Mouse (Mus musculus): ENCODE measurements around the gene Praf2. TPM values are rescaled to one million over a fixed set of nuclear protein-coding genes. Genes with fewer than 3 reads are reported as not detected.
"Not testable (repeated sequence)": the region's sequence is repeated elsewhere in the genome, so short reads cannot be mapped to it uniquely, and the experiment has no call there.

The Praf2 gene
- polyA plus RNA-seq, 1 experiment from 2014 or later: 68.9 TPM

- WGBS: 20% methylated on average over 47 of the region's 60 CpGs
- ATAC-seq (replicated peaks; ENCODE audit: low FRiP score): peak; percentile 97
- peak within 1 kb of the TSS; percentile 56 for H3K4me2 ChIP-seq
- H3K9me3 ChIP-seq (replicated peaks); H3K27me3 ChIP-seq; H3K4me1 ChIP-seq; H3K36me3 ChIP-seq: not testable (repeated sequence)
- peak within 1 kb of the TSS; percentile 42 for H3K4me3 ChIP-seq (replicated peaks)
- H3K9ac ChIP-seq: peak within 1 kb of the TSS; percentile 26; the same call in 1 of the 2 replicates
- 0 out of 2 replicates have a peak within 1 kb of the TSS, but pooled peaks have one; percentile 41 for H3K27ac ChIP-seq
Observed at GRCm38 (mm10) chrX:7714135-7714899, 13.9 kb upstream of the Praf2 start, which contains the start of gene Wdr45. Gene Wdr45, plus strand, starts transcription at chrX:7714333.

- H3K9ac ChIP-seq; H3K36me3 ChIP-seq; H3K4me3 ChIP-seq (replicated peaks); H3K27ac ChIP-seq; H3K27me3 ChIP-seq; H3K4me1 ChIP-seq; H3K9me3 ChIP-seq (replicated peaks); H3K4me2 ChIP-seq; ATAC-seq (replicated peaks; ENCODE audit: low FRiP score): not testable (repeated sequence)
- 44% methylated on average over 1 of the region's 1 CpGs for WGBS
Observed at GRCm38 (mm10) chrX:7716058-7716457, 12.2 kb upstream of the Praf2 start.

- peak; percentile 87 for ATAC-seq (replicated peaks; ENCODE audit: low FRiP score)
- Histone ChIP-seq H3K27ac (peak within 1 kb of the TSS; percentile 96), H3K4me3 (replicated peaks) (peak within 1 kb of the TSS; percentile 62), H3K27me3 (no peaks in the 10 kb centered on the region), H3K4me2 (peak within 1 kb of the TSS; percentile 65), H3K9ac (peak within 1 kb of the TSS; percentile 52), H3K36me3 (peaks cover 17% of the 10 kb centered on the region), H3K4me1 (peaks cover 6% of the 10 kb centered on the region; the same call in 1 of the 2 replicates), H3K9me3 (replicated peaks) (no peaks in the 10 kb centered on the region)
- WGBS: 24% methylated on average over 22 of the region's 22 CpGs
Observed at GRCm38 (mm10) chrX:7721514-7722281, 6.5 kb upstream of the Praf2 start, which contains the start of gene Gm45208. Gene Gm45208, plus strand, starts transcription at chrX:7722245.

GRCm38 (mm10) chrX:7722282-7722611 lies 6.0 kb upstream of the Praf2 start:
- no peak; the same call in 1 of the 2 replicates for ATAC-seq (replicated peaks; ENCODE audit: low FRiP score)
- no peaks in the 10 kb centered on the region for H3K9me3 ChIP-seq (replicated peaks)
- peaks cover 23% of the 10 kb centered on the region for H3K36me3 ChIP-seq
- H3K4me2 ChIP-seq: peak overlapping the region; percentile 65
- H3K27me3 ChIP-seq: no peaks in the 10 kb centered on the region
- peak overlapping the region; percentile 62 for H3K4me3 ChIP-seq (replicated peaks)
- H3K27ac ChIP-seq: peak overlapping the region; percentile 96; the same call in 1 of the 2 replicates
- H3K9ac ChIP-seq: peak overlapping the region; percentile 52
- WGBS: 22% methylated on average over 11 of the region's 11 CpGs
- peaks cover 6% of the 10 kb centered on the region; the same call in 1 of the 2 replicates for H3K4me1 ChIP-seq

GRCm38 (mm10) chrX:7722691-7723090 lies 5.5 kb upstream of the Praf2 start:
- peak overlapping the region; percentile 62 for H3K4me3 ChIP-seq (replicated peaks)
- peak overlapping the region; percentile 52 for H3K9ac ChIP-seq
- peaks cover 6% of the 10 kb centered on the region; the same call in 1 of the 2 replicates for H3K4me1 ChIP-seq
- H3K27ac ChIP-seq: no peak overlapping the region
- no peaks in the 10 kb centered on the region for H3K27me3 ChIP-seq
- peak overlapping the region; percentile 65 for H3K4me2 ChIP-seq
- H3K9me3 ChIP-seq (replicated peaks): no peaks in the 10 kb centered on the region
- peaks cover 23% of the 10 kb centered on the region for H3K36me3 ChIP-seq
- no peak for ATAC-seq (replicated peaks; ENCODE audit: low FRiP score)
- WGBS: 21% methylated on average over 4 of the region's 4 CpGs

- no peak overlapping the region for H3K27ac ChIP-seq
- no peaks in the 10 kb centered on the region for H3K27me3 ChIP-seq
- H3K4me1 ChIP-seq: peaks cover 9% of the 10 kb centered on the region; the same call in 1 of the 2 replicates
- H3K9ac ChIP-seq: no peak overlapping the region
- H3K4me2 ChIP-seq: no peak overlapping the region
- 81% methylated on average over 7 of the region's 7 CpGs for WGBS
- no peaks in the 10 kb centered on the region for H3K9me3 ChIP-seq (replicated peaks)
- ATAC-seq (replicated peaks; ENCODE audit: low FRiP score): no peak
- H3K4me3 ChIP-seq (replicated peaks): no peak overlapping the region
- peaks cover 23% of the 10 kb centered on the region for H3K36me3 ChIP-seq
Observed at GRCm38 (mm10) chrX:7724135-7724534, 4.1 kb upstream of the Praf2 start.

GRCm38 (mm10) chrX:7725841-7726240 lies 2.4 kb upstream of the Praf2 start:
- 89% methylated on average over 12 of the region's 12 CpGs for WGBS
- H3K9ac ChIP-seq: no peak overlapping the region
- H3K9me3 ChIP-seq (replicated peaks): no peaks in the 10 kb centered on the region
- peaks cover 23% of the 10 kb centered on the region for H3K36me3 ChIP-seq
- peaks cover 13% of the 10 kb centered on the region; the same call in 1 of the 2 replicates for H3K4me1 ChIP-seq
- H3K4me2 ChIP-seq: no peak overlapping the region
- no peak overlapping the region for H3K4me3 ChIP-seq (replicated peaks)
- H3K27me3 ChIP-seq: no peaks in the 10 kb centered on the region
- ATAC-seq (replicated peaks; ENCODE audit: low FRiP score): no peak
- H3K27ac ChIP-seq: no peak overlapping the region

- 92% methylated on average over 13 of the region's 13 CpGs for WGBS
- H3K27me3 ChIP-seq: no peaks in the 10 kb centered on the region
- ATAC-seq (replicated peaks; ENCODE audit: low FRiP score): no peak
- H3K27ac ChIP-seq: no peak overlapping the region
- H3K4me3 ChIP-seq (replicated peaks): no peak overlapping the region
- H3K36me3 ChIP-seq: peaks cover 23% of the 10 kb centered on the region
- H3K9ac ChIP-seq: no peak overlapping the region
- no peaks in the 10 kb centered on the region for H3K9me3 ChIP-seq (replicated peaks)
- H3K4me2 ChIP-seq: no peak overlapping the region
- H3K4me1 ChIP-seq: peaks cover 13% of the 10 kb centered on the region; the same call in 1 of the 2 replicates
Observed at GRCm38 (mm10) chrX:7727176-7727575, 1.1 kb upstream of the Praf2 start.

- Histone ChIP-seq H3K9me3 (replicated peaks) (no peaks in the 10 kb centered on the region), H3K36me3 (peaks cover 23% of the 10 kb centered on the region), H3K27ac (no peak overlapping the region), H3K4me2 (peak overlapping the region; percentile 58), H3K9ac (peak overlapping the region; percentile 54), H3K4me3 (replicated peaks) (peak overlapping the region; percentile 56), H3K27me3 (no peaks in the 10 kb centered on the region), H3K4me1 (0 out of 2 replicates have a peak, but pooled peaks cover 7% of the 10 kb centered on the region)
- WGBS: 26% methylated on average over 4 of the region's 4 CpGs
- ATAC-seq (replicated peaks; ENCODE audit: low FRiP score): peak; percentile 34
Observed at GRCm38 (mm10) chrX:7728922-7729265, 655 bp downstream of the Praf2 start.

GRCm38 (mm10) chrX:7733571-7734156 lies 5.4 kb downstream of the Praf2 start:
- Histone ChIP-seq H3K9me3 (replicated peaks) (no peaks in the 10 kb centered on the region), H3K9ac (no peak overlapping the region), H3K4me3 (replicated peaks) (no peak overlapping the region), H3K27me3 (no peaks in the 10 kb centered on the region), H3K36me3 (0 out of 2 replicates have a peak, but pooled peaks cover 5% of the 10 kb centered on the region), H3K4me1 (0 out of 2 replicates have a peak, but pooled peaks cover 7% of the 10 kb centered on the region), H3K27ac (no peak overlapping the region), H3K4me2 (no peak overlapping the region)
- ATAC-seq (replicated peaks; ENCODE audit: low FRiP score): 0 out of 2 replicates have a peak, but pooled peaks have one; percentile 26
- WGBS: 29% methylated on average over 26 of the region's 26 CpGs

GRCm38 (mm10) chrX:7739336-7740081 lies 11.3 kb downstream of the Praf2 start:
- H3K27me3 ChIP-seq: no peaks in the 10 kb centered on the region
- no peak overlapping the region for H3K4me3 ChIP-seq (replicated peaks)
- 0 out of 2 replicates have a peak, but pooled peaks cover 5% of the 10 kb centered on the region for H3K36me3 ChIP-seq
- H3K27ac ChIP-seq: peak overlapping the region; percentile 77
- WGBS: 63% methylated on average over 14 of the region's 14 CpGs
- peak overlapping the region; percentile 36 for H3K4me2 ChIP-seq
- 0 out of 2 replicates have a peak, but pooled peaks cover 5% of the 10 kb centered on the region for H3K4me1 ChIP-seq
- H3K9me3 ChIP-seq (replicated peaks): no peaks in the 10 kb centered on the region
- no peak overlapping the region for H3K9ac ChIP-seq
- peak; percentile 55 for ATAC-seq (replicated peaks; ENCODE audit: low FRiP score)

All from kidney, embryonic 15.5 days (tissue).